Mouse (Mus musculus) midbrain, embryonic 12.5 days (tissue): Measurements from ENCODE around the gene Lgr4. TPM values are rescaled to one million over a fixed set of nuclear protein-coding genes. Genes with fewer than 3 reads are reported as not detected.

ENCODE experiments used
- ATAC-seq: fragments of 200-750 bp; cut with Nextera tagmentation; 2 replicates; pipeline ENCODE4 v1.8.0; 2017; ENCODE audit warnings: low read depth, moderate TSS enrichment, moderate library complexity; ENCODE audit not compliant: low FRiP score
- H3K27ac ChIP-seq: fragments of 300-500 bp; sonication (generic); replicated peaks from 2 replicates; pipeline ENCODE4 v1.5.1; 2016; ENCODE audit warnings: mild to moderate bottlenecking
- H3K27me3 ChIP-seq: fragments of 300-500 bp; sonication (generic); 2 replicates; pipeline ENCODE4 v1.6.1; 2016; ENCODE audit warnings: mild to moderate bottlenecking
- H3K36me3 ChIP-seq: fragments of 300-500 bp; sonication (generic); 2 replicates; pipeline ENCODE4 v1.6.1; 2016
- H3K4me1 ChIP-seq: fragments of 300-500 bp; sonication (generic); 2 replicates; pipeline ENCODE4 v1.6.1; 2016
- H3K4me2 ChIP-seq: fragments of 300-500 bp; sonication (generic); replicated peaks from 2 replicates; pipeline ENCODE4 v1.6.1; 2016; ENCODE audit warnings: mild to moderate bottlenecking, moderate library complexity
- H3K4me3 ChIP-seq: fragments of 300-500 bp; sonication (generic); 2 replicates; pipeline ENCODE4 v1.5.1; 2016; ENCODE audit warnings: mild to moderate bottlenecking
- H3K9ac ChIP-seq: fragments of 300-500 bp; sonication (generic); replicated peaks from 2 replicates; pipeline ENCODE4 v1.6.1; 2016; ENCODE audit warnings: mild to moderate bottlenecking, moderate library complexity
- H3K9me3 ChIP-seq: fragments of 300-500 bp; sonication (generic); 2 replicates; pipeline ENCODE4 v1.6.1; 2016; ENCODE audit warnings: mild to moderate bottlenecking
- WGBS: fragments of 180-500 bp; shearing (Covaris S2); methylation state at CpG from one replicate; pipeline ENCODE4 v1.1.7; 2016; 5-methylcytosine and 5-hydroxymethylcytosine counted together
- polyA plus RNA-seq: library from polyadenylated mRNA; unstranded; fragments of >200 nt; fragmentation: Nextera tagmentation; extraction: Ambion mirVana; gene quantifications from 2 replicates; pipeline ENCODE4 v1.2.1, GENCODE M21; 2016

The Lgr4 gene
- polyA plus RNA-seq, 1 experiment from 2014 or later: 16.8 TPM

DNA sequence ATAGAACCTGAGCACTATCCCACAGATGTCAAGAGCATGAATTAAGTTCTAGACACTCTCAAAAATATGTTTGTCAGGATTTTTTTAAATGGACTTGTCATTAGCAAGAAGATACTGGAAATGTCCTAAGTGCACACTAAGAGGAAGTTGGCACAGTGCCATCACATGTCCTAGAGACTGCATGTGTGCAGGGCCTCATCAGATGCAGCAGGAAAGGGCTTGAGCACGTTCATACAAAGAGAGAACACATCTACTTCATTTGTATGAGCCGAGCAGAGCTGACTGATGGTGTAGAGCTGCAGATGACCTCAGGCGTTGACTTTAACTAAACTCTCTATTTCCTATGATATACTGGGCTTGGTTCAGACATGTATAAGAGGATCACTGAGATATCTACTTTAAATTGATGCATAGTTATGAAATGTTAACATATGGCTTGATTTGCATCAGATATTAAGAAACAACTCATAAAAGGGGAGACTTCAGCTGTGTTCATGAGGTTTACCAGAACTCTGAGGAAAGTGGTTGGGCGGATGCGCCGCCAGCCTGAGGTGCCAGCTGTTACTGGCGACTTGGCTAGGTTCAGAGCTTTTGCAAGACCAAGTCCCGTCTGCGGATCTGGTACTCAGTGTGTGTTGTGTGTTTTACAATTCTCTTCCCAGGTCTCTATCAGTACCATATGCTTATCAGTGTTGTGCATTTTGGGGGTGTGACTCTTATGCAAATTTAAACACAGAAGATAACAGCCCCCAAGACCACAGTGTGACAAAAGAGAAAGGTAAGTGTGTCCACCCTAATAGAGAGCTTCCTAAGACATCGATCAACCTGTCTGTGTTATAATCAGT, 90.2 kb downstream of the Lgr4 start:
- no peaks in the 10 kb centered on the region for H3K9me3 ChIP-seq
- 92% methylated on average over 10 of the region's 10 CpGs for WGBS
- H3K27ac ChIP-seq: no peak overlapping the region
- H3K4me3 ChIP-seq: no peak overlapping the region
- no peak overlapping the region for H3K4me2 ChIP-seq
- H3K27me3 ChIP-seq: no peaks in the 10 kb centered on the region
- H3K36me3 ChIP-seq: peaks cover 45% of the 10 kb centered on the region
- no peaks in the 10 kb centered on the region for H3K4me1 ChIP-seq
- no peak for ATAC-seq
- no peak overlapping the region for H3K9ac ChIP-seq

DNA sequence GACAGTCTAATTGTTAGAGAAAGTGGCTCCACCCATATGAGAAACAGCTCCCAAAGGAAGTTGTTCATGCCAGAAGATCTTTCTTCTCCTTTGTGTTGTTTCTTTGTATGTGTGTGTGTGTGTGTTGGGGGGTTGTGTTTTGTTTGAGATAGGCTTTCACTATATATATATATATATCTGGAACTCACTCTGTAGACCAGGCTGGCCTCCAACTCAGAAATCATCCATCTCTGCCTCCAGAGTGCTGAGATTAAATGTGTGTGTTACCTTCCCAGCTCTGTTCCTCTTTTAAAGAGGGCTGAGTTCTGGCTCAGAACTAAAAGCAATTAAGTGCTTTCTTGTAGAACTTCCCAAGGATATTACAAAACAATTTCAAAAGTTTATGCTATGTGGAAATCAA, 92.0 kb downstream of the Lgr4 start:
- Histone ChIP-seq H3K4me1 (no peaks in the 10 kb centered on the region), H3K4me2 (no peak overlapping the region), H3K27me3 (no peaks in the 10 kb centered on the region), H3K9me3 (no peaks in the 10 kb centered on the region), H3K36me3 (peaks cover 45% of the 10 kb centered on the region), H3K27ac (no peak overlapping the region), H3K9ac (no peak overlapping the region), H3K4me3 (no peak overlapping the region)
- no peak for ATAC-seq

DNA sequence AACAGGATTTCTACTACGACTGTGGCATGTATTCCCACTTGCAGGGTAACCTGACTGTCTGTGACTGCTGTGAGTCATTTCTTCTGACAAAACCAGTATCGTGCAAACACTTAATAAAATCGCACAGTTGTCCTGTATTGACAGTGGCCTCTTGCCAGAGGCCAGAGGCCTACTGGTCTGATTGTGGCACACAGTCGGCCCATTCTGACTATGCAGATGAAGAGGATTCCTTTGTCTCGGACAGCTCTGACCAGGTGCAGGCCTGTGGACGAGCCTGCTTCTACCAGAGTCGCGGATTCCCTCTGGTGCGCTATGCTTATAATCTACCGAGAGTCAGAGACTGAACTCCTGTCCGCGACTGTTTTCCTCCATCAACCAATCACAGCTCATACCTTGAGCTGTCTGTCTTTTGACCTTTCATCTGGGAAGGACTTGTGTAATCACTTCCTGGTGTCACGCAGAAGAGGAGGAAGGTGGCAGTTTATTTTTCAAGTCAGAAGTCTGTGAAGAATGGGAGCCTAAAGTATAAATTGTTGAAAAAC, 94.8 kb downstream of the Lgr4 start:
- Histone ChIP-seq H3K4me1 (no peaks in the 10 kb centered on the region), H3K36me3 (peaks cover 31% of the 10 kb centered on the region), H3K4me3 (no peak overlapping the region), H3K9me3 (no peaks in the 10 kb centered on the region), H3K4me2 (no peak overlapping the region), H3K27me3 (no peaks in the 10 kb centered on the region), H3K27ac (no peak overlapping the region), H3K9ac (no peak overlapping the region)
- no peak for ATAC-seq
- WGBS: 90% methylated on average over 13 of the region's 13 CpGs

DNA sequence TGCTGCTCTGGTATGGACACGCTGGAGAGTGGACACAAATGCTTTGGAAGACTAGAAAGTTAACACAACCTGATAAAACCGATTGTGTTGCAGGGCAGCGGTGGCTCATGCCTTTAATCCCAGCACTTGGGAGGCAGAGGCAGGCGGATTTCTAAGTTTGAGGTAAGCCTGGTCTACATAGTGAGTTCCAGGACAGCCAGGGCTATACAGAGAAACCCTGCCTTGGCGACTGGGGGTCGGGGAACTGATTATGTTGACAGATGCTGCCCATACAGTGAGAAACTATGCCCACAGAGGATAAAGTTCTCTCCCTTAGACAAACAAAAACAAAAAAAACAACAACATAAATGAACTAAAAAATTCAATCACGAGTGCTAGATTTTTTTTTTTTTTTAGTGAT, 99.6 kb downstream of the Lgr4 start:
- ATAC-seq: no peak; the same call in 1 of the 2 replicates
- Histone ChIP-seq H3K27me3 (no peaks in the 10 kb centered on the region), H3K36me3 (peaks cover 12% of the 10 kb centered on the region), H3K4me2 (peak overlapping the region; percentile 69), H3K27ac (peak overlapping the region; percentile 90; the same call in 1 of the 2 replicates), H3K9ac (peak overlapping the region; percentile 90), H3K4me1 (peaks cover 20% of the 10 kb centered on the region), H3K4me3 (peak overlapping the region; percentile 80), H3K9me3 (no peaks in the 10 kb centered on the region)
- WGBS: 48% methylated on average over 7 of the region's 7 CpGs

DNA sequence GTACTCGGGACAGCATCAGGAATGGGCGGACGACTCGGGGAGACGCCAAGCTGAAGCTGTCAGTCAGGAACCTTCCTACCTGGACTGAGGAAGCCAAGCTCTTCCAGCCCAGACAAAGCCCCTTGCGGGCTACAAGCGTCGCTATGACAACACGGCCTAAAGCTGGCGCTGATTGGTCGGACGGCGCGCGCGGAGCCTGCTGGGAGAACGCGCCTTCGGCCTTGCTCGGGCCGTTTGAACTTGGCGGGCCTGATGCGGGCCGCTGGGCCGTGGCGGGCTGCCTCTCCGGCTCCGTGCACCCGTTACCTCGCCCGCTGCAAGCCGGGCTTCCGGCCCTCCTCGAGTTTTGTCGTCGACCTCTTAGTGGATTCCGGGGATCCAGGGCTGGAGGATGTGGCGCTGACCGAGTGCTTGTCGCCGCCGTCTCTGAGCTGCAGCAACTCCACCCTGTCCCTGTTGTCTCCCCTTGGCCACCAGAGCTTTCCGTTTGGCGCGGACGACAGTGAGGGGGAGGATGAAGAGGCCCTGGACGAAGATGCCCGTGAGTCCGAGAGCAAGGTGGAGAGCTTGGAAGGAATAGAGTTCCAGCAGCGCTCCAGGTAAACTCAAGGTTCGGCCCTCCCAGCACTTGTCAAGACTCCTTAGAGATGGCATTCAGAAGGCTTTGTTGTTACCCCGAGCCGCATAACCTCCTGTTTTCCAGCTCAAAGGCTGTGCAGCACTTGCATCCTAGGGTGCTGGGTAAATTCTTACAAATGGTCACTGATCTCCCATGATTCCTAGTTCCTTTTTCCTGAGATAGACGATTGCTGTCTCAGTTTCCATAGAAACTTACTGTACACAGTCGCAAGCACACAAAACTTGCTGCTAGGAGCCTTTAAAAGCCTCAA, 100.4 kb downstream of the Lgr4 start, which contains the start of gene Ccdc34:
TSS of gene Ccdc34 (plus strand) at position 202 of the 890 bp plus-strand sequence.
- ATAC-seq: peak; percentile 100
- H3K9ac ChIP-seq: peak within 1 kb of the TSS; percentile 90
- peak within 1 kb of the TSS; percentile 80 for H3K4me3 ChIP-seq
- peak within 1 kb of the TSS; percentile 90 for H3K27ac ChIP-seq
- no peaks in the 10 kb centered on the region for H3K27me3 ChIP-seq
- WGBS: under 1% methylated on average over 55 of the region's 55 CpGs
- H3K4me1 ChIP-seq: peaks cover 20% of the 10 kb centered on the region
- no peaks in the 10 kb centered on the region for H3K9me3 ChIP-seq
- H3K4me2 ChIP-seq: peak within 1 kb of the TSS; percentile 69
- peaks cover 14% of the 10 kb centered on the region for H3K36me3 ChIP-seq

DNA sequence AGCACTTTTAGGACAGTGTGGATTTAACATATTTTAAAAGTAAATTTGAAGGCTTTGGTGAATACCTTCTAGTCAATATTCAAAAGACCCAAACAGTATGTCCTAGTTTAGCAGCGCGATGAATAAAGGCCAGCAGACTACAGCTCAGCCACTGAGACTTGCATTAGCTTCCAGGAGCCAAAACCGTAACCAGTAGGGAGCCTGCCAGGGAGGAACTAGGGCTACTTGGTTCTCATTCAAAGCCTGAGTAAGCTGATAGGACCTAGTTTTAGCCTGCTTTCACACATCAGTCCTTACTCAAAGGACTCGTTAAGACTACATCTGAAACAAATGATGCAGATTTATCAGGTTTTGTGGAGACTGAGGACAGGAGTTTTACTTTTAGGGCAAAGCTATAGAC, 102.2 kb downstream of the Lgr4 start:
- Histone ChIP-seq H3K9me3 (no peaks in the 10 kb centered on the region), H3K4me2 (peak overlapping the region; percentile 69), H3K9ac (peak overlapping the region; percentile 31; the same call in 1 of the 2 replicates), H3K4me3 (0 out of 2 replicates have a peak overlapping the region, but pooled peaks have one; percentile 5), H3K36me3 (peaks cover 20% of the 10 kb centered on the region), H3K27ac (no peak overlapping the region), H3K4me1 (peaks cover 20% of the 10 kb centered on the region), H3K27me3 (no peaks in the 10 kb centered on the region)
- no peak for ATAC-seq
- WGBS: 87% methylated on average over 4 of the region's 4 CpGs

DNA sequence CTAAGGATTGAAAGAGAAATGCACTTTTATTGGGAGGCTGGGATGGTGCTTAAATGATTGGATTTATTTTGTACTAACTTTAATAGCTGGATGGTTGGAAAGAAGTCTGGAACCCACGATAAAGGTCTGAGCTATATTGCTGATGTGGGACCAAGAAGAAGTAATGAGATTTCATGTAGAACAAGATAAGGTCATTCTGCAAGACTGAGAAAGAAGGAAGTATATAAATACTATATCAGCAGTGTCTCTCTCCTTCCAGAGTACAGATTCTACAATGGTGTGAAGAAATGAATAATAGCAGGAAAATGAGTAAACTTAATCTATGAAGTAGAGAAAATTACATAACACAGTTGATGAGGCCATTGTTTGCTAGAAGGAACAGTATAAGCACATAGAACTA, 103.0 kb downstream of the Lgr4 start:
- Histone ChIP-seq H3K27ac (no peak overlapping the region), H3K9me3 (no peaks in the 10 kb centered on the region), H3K27me3 (no peaks in the 10 kb centered on the region), H3K4me1 (peaks cover 20% of the 10 kb centered on the region), H3K4me2 (peak overlapping the region; percentile 69; the same call in 1 of the 2 replicates), H3K9ac (peak overlapping the region; percentile 31; the same call in 1 of the 2 replicates), H3K36me3 (peaks cover 22% of the 10 kb centered on the region), H3K4me3 (no peak overlapping the region)
- 95% methylated on average over 1 of the region's 1 CpGs for WGBS
- no peak for ATAC-seq

DNA sequence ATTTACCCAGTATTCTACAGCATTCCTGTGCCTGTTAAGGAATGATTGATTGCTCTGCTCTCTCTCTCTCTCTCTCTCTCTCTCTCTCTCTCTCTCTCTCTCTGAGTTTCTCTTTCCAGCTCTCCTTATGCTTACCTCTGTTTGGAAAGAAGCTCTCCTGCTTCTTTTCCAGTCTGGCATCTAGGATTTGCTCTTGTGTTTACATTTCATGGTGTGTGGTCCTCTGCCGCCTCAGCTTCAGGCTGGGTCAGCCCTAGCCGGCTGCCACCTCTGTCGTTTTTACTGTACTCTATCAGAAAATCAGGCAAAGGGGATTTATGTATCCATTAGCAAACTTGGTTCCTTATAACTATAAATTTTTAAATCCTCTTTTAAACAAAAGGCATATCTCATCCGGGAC, 118.8 kb downstream of the Lgr4 start:
- whole genome bisulfite sequencing: 39% methylated on average over 4 of the region's 4 CpGs
- H3K4me1 ChIP-seq: no peaks in the 10 kb centered on the region

DNA sequence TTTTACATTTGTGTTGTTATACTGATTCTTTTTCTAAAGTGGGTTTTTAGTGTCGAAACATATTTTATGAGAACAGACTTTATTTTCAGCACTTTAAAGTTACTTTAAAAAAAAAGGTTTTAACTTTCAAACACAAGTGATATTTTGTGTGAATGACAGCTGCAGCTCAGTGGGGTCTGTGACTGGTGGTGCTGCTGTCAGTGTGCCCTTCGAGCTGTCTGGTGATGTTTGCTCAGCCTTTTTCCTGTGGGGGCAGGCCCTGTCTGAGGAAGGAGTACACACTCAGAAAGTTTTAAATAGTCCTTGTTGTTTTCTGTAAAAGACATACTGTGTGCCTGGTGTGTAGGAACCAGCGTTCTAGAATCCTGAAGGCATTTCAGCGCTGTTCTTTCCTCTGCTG, 119.2 kb downstream of the Lgr4 start:
- Histone ChIP-seq H3K9me3 (no peaks in the 10 kb centered on the region), H3K9ac (no peak overlapping the region), H3K4me3 (no peak overlapping the region), H3K27ac (no peak overlapping the region), H3K4me2 (no peak overlapping the region), H3K4me1 (no peaks in the 10 kb centered on the region), H3K36me3 (peaks cover 16% of the 10 kb centered on the region), H3K27me3 (no peaks in the 10 kb centered on the region)
- WGBS: 72% methylated on average over 4 of the region's 4 CpGs
- no peak for ATAC-seq

More for the DNA sequence above, 118.8 kb downstream of the Lgr4 start:
- Histone ChIP-seq H3K27me3 (no peaks in the 10 kb centered on the region), H3K9ac (no peak overlapping the region), H3K4me2 (no peak overlapping the region), H3K36me3 (peaks cover 16% of the 10 kb centered on the region), H3K27ac (no peak overlapping the region), H3K9me3 (no peaks in the 10 kb centered on the region), H3K4me3 (no peak overlapping the region)
- peak; percentile 44; the same call in 1 of the 2 replicates for ATAC-seq

DNA sequence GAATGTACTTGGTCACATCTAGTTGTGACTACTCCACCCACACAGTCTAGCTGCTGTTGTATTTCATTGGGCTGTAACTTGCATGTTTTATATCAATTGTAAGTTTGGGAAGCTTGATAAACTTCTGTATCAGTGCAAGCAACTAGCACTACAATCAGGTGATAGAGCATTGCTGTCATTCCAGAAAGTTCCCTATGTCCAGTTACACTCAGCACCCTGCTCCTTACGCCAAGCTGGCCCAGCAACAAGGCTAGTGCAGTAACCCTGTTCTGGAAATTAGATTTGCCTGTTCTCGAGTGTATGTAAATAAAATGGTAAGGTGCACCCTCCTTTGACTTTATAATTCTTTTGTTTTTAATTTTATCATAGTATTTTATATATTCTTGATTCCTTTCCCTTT, 119.8 kb downstream of the Lgr4 start:
- Histone ChIP-seq H3K9ac (no peak overlapping the region), H3K4me3 (no peak overlapping the region), H3K27me3 (no peaks in the 10 kb centered on the region), H3K4me2 (no peak overlapping the region), H3K36me3 (peaks cover 15% of the 10 kb centered on the region), H3K4me1 (no peaks in the 10 kb centered on the region), H3K27ac (no peak overlapping the region), H3K9me3 (no peaks in the 10 kb centered on the region)
- no peak for ATAC-seq
- 87% methylated on average over 2 of the region's 2 CpGs for WGBS

DNA sequence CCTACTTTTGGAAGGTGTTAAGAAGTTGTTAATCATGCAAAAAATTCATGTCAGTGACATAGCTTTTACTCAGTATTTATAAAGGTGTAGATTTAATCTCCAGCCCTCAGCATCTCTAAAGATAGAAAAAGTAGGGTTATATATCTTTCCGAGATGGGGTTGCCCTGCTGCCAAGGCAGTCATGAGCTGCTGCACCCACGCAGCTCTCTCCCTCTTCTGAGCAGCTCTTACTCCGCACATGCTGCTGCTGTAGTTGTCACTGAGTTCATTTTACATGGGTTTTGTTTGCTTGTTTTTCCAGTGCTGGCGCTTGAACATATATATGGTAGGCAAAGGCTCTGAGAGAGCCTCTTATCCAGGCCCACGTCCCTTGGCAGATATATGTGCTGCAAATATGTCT, 120.9 kb downstream of the Lgr4 start:
- Histone ChIP-seq H3K27me3 (no peaks in the 10 kb centered on the region), H3K4me2 (no peak overlapping the region), H3K36me3 (peaks cover 6% of the 10 kb centered on the region), H3K9me3 (no peaks in the 10 kb centered on the region), H3K9ac (no peak overlapping the region), H3K27ac (no peak overlapping the region), H3K4me3 (no peak overlapping the region), H3K4me1 (no peaks in the 10 kb centered on the region)
- WGBS: 86% methylated on average over 5 of the region's 5 CpGs
- no peak for ATAC-seq
